Mouse (Mus musculus) layer of hippocampus, adult 11-12 months (tissue): ENCODE measurements around the gene Rab44.
A peak's percentile ranks its signal among the peaks of the same experiment; 100 is the strongest.

Experiments
- DNase-seq: peaks from one replicate; pipeline ENCODE4 v3.0.0; 2022; ENCODE audit warnings: low spot score

The Rab44 gene

DNA sequence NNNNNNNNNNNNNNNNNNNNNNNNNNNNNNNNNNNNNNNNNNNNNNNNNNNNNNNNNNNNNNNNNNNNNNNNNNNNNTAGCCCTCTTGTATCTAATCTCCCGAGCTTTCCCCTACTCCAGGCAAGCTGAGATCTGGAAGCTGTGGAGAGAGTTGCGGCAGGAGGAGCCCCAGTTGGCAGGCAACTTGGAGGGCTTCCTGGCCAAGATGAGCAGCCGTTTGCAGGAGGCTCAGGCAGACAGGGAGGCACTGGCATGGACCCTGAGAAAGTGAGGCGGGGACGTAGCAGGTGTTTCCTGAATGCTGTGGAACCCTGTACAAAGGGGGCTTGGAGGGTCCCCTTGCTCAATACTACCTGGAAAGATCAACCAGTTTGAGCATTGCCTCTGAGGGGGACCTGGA is 21.1 kb downstream of the Rab44 start:
- DNase-seq: no peak

- no peak for DNase-seq
Observed at GRCm38 (mm10) chr17:29136236-29136635, 22.3 kb downstream of the Rab44 start.

- DNase-seq: no peak
Observed at GRCm38 (mm10) chr17:29137906-29138305, 24.0 kb downstream of the Rab44 start.

DNA sequence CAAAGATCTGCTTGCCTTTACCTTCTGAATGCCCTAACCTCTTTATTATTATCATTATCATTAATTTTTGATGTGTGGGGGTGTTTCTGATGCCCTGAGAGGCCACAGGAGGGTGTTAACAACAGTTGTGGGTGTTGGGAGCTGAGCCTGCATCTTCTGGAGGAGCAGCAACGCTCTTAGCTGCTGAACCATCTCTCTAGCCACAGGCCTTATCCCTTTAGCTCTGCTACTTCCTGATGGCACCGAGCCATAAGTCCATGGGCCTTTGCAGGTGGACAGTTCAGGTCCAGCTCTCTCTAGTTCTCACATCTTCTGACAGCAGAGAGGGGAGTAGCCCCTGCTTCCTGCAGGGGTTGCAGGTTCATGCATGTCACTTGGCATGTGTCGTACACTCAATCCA is 27.6 kb downstream of the Rab44 start:
- no peak for DNase-seq

- DNase-seq: no peak
Observed at GRCm38 (mm10) chr17:29143266-29143665, 29.3 kb downstream of the Rab44 start.

DNA sequence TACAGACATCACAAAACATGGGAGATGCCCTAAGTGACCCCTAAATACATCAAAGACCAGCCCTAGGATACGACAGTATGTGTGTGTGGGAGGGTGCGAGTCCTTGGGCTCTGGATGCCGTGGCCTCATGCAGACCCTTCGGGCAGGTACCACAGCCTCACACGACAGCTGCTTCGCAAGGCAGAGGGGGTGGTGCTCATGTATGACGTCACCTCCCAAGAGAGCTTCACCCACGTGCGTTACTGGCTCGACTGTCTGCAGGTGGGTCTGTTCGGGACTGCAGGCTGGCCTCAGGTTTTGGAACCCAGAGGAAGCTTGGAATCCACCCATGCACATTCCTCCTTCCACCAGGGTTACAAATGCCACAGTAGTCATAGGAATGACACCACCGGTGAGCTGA is 31.2 kb downstream of the Rab44 start:
- DNase-seq: no peak

GRCm38 (mm10) chr17:29147273-29147672 is 33.3 kb downstream of the Rab44 start:
- no peak for DNase-seq

DNA sequence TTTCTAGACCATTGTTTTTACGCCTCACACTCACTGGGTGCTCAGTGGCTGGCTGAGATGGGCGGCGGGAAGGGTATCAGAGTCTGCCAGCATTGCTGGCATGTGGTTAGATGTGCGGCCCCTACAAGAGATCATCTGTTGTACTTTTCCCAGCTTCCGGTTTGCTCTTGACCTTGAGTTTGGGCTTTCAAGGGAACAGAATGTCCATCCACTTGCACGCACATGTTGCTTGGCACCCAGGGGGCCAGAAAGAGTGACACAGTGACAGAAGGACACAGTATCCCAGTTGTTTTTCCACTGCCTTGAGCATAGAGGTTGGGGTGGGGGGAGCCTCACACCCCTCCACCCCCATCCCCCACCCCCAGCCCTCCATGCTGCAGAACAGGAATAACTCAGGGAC is 33.8 kb downstream of the Rab44 start:
- DNase-seq: no peak

DNA sequence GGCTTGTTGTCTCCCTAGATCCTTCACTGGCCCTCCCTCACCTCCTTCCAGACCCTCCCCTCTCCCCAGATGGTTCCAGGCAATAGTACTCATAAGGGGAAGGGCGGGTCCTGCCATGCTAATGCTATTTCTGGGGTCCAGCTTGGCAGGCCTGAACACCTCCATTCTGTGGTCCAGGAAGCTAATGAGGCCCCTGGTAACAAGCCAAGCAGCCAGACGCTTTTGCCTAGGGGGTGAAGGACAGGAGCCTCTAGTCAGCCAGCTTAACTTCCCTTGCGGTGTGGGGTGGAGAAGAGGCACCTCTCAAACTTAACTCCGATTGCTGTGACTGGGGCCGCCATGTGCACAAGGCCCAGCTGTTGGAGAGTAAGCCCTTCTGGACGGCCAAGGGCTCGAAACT is 35.8 kb downstream of the Rab44 start:
- DNase-seq: no peak

DNA sequence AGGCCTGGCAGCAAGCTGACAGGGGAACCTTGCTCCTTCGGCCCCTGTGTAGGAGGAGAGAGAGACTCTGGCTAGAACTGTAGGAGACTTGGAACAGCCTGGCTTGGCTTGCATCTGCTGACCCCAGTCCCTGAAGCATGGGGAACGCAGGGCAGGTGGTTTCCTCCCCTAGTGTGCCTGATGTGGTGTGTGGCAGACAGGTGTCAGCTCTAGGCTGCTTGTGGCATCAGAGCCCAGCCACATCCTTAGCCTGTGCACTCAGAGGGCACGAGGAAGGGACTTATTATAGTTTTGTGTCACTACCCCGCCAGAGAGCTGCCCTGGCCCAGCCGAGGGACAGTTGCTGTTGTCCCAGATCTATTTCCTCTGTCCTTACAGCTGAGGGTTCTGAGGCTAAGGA is 38.6 kb downstream of the Rab44 start:
- no peak for DNase-seq

DNA sequence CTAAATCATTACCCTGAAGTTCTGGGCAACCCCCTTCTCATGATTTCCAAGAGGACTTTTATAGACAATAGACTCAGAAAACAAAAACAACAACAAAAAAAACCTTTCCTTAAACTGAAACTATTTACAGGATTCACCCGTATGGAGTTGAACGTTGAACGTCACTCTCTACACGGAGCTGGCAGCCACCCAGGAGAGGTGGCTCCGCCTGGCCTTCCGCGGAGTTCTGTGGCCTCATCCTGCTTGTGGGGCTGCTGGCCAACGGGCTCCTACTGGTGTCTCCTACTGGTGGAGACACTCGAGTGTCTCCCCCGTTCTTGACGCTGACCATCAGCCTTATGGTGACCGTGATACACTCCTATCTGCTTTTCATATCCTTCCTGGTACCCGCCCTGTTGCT is 40.3 kb downstream of the Rab44 start:
- no peak for DNase-seq

- DNase-seq: no peak
Observed at GRCm38 (mm10) chr17:29155355-29156135, 41.6 kb downstream of the Rab44 start.

GRCm38 (mm10) chr17:29156396-29156795 is 42.5 kb downstream of the Rab44 start:
- DNase-seq: no peak

GRCm38 (mm10) chr17:29156866-29157265 is 42.9 kb downstream of the Rab44 start:
- no peak for DNase-seq

GRCm38 (mm10) chr17:29158899-29159298 is 45.0 kb downstream of the Rab44 start:
- DNase-seq: peak; percentile 48

DNA sequence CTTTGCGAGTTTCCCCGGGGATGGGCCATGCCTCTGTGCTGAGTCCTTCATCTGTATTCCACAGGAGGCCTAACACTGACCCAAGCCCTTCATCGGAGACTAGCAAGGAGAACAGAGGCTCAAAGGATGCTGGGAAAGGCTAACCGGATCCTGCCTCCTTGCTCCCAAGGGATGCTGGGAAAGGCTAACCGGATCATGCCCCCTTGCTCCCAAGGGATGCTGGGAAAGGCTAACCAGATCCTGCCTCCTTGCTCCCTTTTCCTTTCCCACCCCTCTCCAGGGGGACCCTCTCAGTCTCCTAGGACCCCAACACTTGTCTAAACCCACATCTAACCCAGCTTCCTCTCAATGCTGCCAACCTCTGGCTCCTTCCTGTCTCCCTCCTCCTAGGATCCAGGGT is 45.4 kb downstream of the Rab44 start:
- no peak for DNase-seq

GRCm38 (mm10) chr17:29159743-29160455 is 46.0 kb downstream of the Rab44 start:
- no peak for DNase-seq

- no peak for DNase-seq
Observed at GRCm38 (mm10) chr17:29162334-29162733, 48.4 kb downstream of the Rab44 start.

DNA sequence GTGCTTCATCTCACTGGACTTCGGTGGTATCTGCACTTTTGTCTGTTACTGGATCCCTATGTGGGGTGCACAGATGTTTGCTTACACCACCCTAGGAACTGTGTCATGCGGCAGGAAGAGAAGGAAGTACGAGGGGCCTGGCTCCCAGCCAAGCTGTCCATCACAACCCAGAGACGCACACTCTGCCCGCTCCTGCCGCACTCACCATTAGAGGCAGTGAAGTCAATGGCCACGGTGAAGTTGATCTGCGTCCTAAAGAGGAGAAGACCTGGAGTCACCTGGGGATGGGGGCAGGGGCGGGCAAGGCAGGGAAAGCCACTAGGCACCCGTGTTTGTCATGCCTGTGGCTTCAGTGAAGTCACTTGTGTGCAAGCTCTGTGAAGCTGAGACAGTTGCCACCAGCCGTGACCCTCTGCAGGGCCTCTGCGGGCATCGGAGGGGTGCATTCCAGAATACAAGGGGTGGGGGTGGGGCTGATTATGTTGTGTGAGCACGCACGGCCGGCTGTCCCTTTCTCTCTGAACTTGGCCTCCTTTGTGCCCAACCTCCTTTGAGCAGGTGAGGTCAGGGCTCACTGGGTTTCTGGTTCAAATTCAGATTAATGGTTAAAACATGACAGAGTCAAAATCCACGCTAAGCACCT is 50.6 kb downstream of the Rab44 start:
- DNase-seq: peak; percentile 40

DNA sequence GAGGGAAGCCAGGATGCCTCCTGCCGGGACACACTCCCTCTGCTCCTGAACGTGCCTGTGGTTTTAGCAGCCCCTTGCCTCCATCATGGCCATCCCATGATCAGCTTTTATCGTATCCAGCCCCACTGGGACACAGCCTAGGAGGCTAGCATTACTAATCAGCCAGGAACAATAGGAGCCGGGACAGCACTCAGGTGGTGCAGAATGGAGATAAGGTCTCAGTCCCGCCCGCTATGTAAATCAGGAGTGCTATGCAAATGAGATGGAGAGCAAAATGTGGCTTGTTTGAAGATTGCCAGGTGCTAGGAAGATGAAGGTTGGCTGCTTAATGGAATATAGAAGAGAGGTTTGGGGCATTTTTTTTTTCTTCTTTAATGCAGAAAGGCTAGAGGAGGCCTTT is 51.5 kb downstream of the Rab44 start:
- DNase-seq: no peak

GRCm38 (mm10) chr17:29165967-29166578 is 52.1 kb downstream of the Rab44 start:
- no peak for DNase-seq

DNA sequence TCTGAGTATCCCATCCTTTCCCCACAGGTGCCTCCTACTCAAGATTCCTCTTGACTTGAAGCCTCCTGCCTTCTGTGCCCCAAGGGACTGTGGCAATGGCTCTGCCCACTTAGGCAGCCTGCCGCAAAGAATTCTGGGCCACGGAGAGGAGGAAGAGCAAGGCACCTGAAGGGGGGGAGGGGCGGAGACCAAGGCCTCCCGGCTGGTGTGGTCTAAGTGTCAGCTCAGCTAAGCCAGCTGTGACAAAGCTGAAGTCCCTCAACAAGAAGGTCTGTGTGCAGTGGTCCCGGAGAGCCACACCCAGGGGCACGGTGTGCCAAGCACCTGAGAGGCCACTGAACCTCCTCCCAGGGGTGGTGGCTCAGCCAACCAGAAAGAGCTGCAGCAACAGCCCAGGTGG is 53.4 kb downstream of the Rab44 start:
- DNase-seq: no peak

DNA sequence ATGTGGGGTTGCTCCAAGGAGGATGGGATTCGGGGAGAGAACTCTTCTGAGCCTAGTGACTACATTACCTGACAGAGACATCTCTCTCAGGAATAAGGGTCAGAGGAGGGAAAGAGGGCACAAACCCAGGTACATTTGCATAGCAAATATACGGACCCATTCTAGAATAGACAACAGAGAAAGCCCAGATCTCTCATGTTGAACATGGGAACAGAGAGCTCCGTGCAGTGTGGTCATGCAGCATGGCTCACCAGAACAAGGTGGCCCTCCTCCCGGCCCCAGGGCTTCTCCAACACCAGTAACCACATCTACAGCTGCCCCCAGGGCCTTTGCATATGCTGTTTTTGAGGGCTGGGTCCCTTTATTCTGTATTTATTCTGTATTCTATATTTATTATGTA is 54.5 kb downstream of the Rab44 start:
- DNase-seq: no peak
